Mouse (Mus musculus): ENCODE data around the gene Slc30a5.
A peak's percentile ranks its signal among the peaks of the same experiment; 100 is the strongest.
"Not testable (repeated sequence)": the region's sequence is repeated elsewhere in the genome, so short reads cannot be mapped to it uniquely, and the experiment has no call there.

Slc30a5 gene

GRCm38 (mm10) chr13:100834777-100835176 lies 1.6 kb upstream of the Slc30a5 start:
- no peak for DNase-seq

GRCm38 (mm10) chr13:100833640-100834002 lies 394 bp upstream of the Slc30a5 start:
- no peak for DNase-seq

- DNase-seq: no peak
Observed at GRCm38 (mm10) chr13:100832188-100832587, 1.0 kb downstream of the Slc30a5 start.

GRCm38 (mm10) chr13:100831123-100831522 lies 2.1 kb downstream of the Slc30a5 start:
- no peak for DNase-seq

GRCm38 (mm10) chr13:100825627-100826410 lies 7.4 kb downstream of the Slc30a5 start:
- DNase-seq: no peak

- no peak for DNase-seq
Observed at GRCm38 (mm10) chr13:100824916-100825315, 8.3 kb downstream of the Slc30a5 start.

- DNase-seq: no peak
Observed at GRCm38 (mm10) chr13:100824306-100824705, 8.9 kb downstream of the Slc30a5 start.

GRCm38 (mm10) chr13:100823863-100824262 lies 9.4 kb downstream of the Slc30a5 start:
- no peak for DNase-seq

GRCm38 (mm10) chr13:100814451-100814850 lies 18.8 kb downstream of the Slc30a5 start:
- no peak for DNase-seq

- no peak for DNase-seq
Observed at GRCm38 (mm10) chr13:100805776-100806175, 27.5 kb downstream of the Slc30a5 start.

- DNase-seq: no peak
Observed at GRCm38 (mm10) chr13:100797171-100797570, 36.1 kb downstream of the Slc30a5 start.

- no peak for DNase-seq
Observed at GRCm38 (mm10) chr13:100789083-100789482, 44.1 kb downstream of the Slc30a5 start.

- DNase-seq: not testable (repeated sequence)
Observed at GRCm38 (mm10) chr13:100788057-100788456, 45.2 kb downstream of the Slc30a5 start.

GRCm38 (mm10) chr13:100787316-100788010 lies 45.8 kb downstream of the Slc30a5 start:
- DNase-seq: no peak

GRCm38 (mm10) chr13:100786414-100786867 lies 46.8 kb downstream of the Slc30a5 start, which contains the start of gene Ccnb1:
TSS of gene Ccnb1 (minus strand) at chr13:100786570.
- DNase-seq: peak; percentile 88

- DNase-seq: no peak
Observed at GRCm38 (mm10) chr13:100785806-100786413, 47.3 kb downstream of the Slc30a5 start.

GRCm38 (mm10) chr13:100777491-100777890 lies 55.7 kb downstream of the Slc30a5 start:
- DNase-seq: no peak

- DNase-seq: no peak
Observed at GRCm38 (mm10) chr13:100776710-100777109, 56.5 kb downstream of the Slc30a5 start.

GRCm38 (mm10) chr13:100776056-100776419 lies 57.2 kb downstream of the Slc30a5 start:
- no peak for DNase-seq

- DNase-seq: peak; percentile 78
Observed at GRCm38 (mm10) chr13:100775252-100776055, 57.8 kb downstream of the Slc30a5 start, which contains the start of gene Cenph. TSS of gene Cenph (minus strand) at chr13:100775899.

GRCm38 (mm10) chr13:100774704-100775103 lies 58.5 kb downstream of the Slc30a5 start:
- DNase-seq: no peak

GRCm38 (mm10) chr13:100755329-100755728 lies 77.9 kb downstream of the Slc30a5 start:
- DNase-seq: no peak

GRCm38 (mm10) chr13:100754186-100754585 lies 79.0 kb downstream of the Slc30a5 start:
- DNase-seq: no peak

All from right cerebral cortex, postnatal 25 days (tissue).